Mouse (Mus musculus): Measurements from ENCODE around the gene Apoc2. TPM values are rescaled to one million over a fixed set of nuclear protein-coding genes. Genes with fewer than 3 reads are reported as not detected.
A peak's percentile ranks its signal among the peaks of the same experiment; 100 is the strongest.

Gene Apoc2
- polyA plus RNA-seq (2016; fragmentation: Nextera tagmentation; extraction: Ambion mirVana), result 0.97 TPM in 1 of 2 replicates, not detected in the other

DNA sequence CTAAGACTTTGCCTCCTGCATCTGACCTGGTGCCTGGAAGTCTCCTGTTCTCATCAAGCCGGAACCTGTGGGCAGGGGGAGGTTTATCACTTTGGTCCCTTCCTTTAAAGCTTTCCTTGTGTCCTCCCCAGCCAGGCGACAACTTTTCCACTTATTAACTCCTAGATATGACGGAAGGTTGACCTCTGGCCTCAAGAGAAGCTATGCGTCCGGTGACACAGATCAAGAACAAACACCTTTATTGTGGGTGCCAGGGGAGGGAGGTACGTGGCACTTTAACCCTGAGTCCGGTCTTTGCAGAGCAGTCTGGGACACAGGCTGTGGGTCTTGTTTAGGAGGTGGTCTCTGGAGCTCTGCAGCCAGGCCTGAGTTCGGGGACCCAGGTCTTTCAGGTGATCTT, at the start of gene Apoc2:
Gene Apoc2, minus strand, starts transcription at position 70 of the 400 bp plus-strand sequence.
- WGBS, result 76% methylated on average over 8 of the region's 8 CpGs
- Histone ChIP-seq H3K9ac (replicated peaks) (0 out of 2 replicates have a peak within 1 kb of the TSS, but pooled peaks have one; percentile 12), H3K4me3 (replicated peaks) (no peak within 1 kb of the TSS), H3K9me3 (no peaks in the 10 kb centered on the region), H3K27me3 (no peaks in the 10 kb centered on the region), H3K4me1 (replicated peaks) (no peaks in the 10 kb centered on the region), H3K4me2 (no peak within 1 kb of the TSS), H3K27ac (no peak within 1 kb of the TSS), H3K36me3 (no peaks in the 10 kb centered on the region)
- ATAC-seq (ENCODE audit: insufficient number of reproducible peaks, insufficient read depth, low FRiP score, low TSS enrichment, low read depth), result no peak

DNA sequence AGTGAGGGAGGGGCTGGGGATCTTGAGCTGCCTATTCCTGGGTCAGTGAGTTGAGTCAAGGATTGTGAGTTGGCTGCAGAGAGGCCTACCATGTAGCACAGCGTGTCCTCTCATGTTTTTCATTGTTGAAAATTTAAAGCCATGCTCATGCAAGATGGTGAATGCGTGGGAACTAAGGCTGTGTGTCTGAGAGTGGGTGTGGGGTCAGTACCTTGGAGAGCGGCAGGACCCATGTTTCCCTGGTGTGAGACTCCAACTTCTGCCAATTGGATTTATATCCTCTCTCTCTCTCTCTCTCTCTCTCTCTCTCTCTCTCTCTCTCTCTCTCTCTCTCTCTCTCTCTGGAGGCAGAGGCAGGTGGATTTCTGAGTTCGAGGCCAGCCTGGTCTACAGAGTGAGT, 48.8 kb upstream of the Apoc2 start:
- ATAC-seq (ENCODE audit: insufficient number of reproducible peaks, insufficient read depth, low FRiP score, low TSS enrichment, low read depth), result no peak
- Histone ChIP-seq H3K4me1 (replicated peaks) (no peaks in the 10 kb centered on the region), H3K27me3 (no peaks in the 10 kb centered on the region), H3K4me2 (no peak overlapping the region), H3K4me3 (replicated peaks) (no peak overlapping the region), H3K9ac (replicated peaks) (no peak overlapping the region), H3K9me3 (peaks cover under 1% of the 10 kb centered on the region), H3K27ac (no peak overlapping the region), H3K36me3 (peaks cover 93% of the 10 kb centered on the region)
- whole genome bisulfite sequencing, result 95% methylated on average over 4 of the region's 4 CpGs

DNA sequence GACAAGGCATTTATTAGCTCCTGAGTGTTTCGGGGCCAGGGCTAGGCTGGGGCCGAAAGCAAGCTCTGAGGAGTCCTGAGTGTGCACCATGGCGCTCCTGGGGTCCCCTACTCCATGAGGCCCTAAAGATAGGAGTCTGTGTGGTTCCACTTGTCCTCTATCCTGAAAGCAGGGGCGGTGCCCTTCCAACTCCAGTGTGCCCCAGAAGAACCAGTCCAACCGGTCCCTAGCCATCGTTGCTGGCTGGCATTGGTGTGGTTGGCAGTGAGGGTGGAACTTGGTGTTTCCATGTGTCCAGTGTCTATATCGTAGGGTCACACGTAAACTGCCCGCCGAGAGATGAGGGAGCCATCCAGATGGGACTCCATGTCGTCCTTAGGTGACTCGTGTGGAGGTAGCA, 46.4 kb upstream of the Apoc2 start:
- no peaks in the 10 kb centered on the region for H3K27me3 ChIP-seq
- H3K9ac ChIP-seq (replicated peaks), result no peak overlapping the region
- no peaks in the 10 kb centered on the region for H3K4me1 ChIP-seq (replicated peaks)
- H3K36me3 ChIP-seq, result peaks cover 93% of the 10 kb centered on the region
- H3K4me2 ChIP-seq, result no peak overlapping the region
- no peak for ATAC-seq (ENCODE audit: insufficient number of reproducible peaks, insufficient read depth, low FRiP score, low TSS enrichment, low read depth)
- H3K4me3 ChIP-seq (replicated peaks), result no peak overlapping the region
- H3K9me3 ChIP-seq, result peaks cover 13% of the 10 kb centered on the region
- 93% methylated on average over 12 of the region's 12 CpGs for WGBS
- H3K27ac ChIP-seq, result no peak overlapping the region

DNA sequence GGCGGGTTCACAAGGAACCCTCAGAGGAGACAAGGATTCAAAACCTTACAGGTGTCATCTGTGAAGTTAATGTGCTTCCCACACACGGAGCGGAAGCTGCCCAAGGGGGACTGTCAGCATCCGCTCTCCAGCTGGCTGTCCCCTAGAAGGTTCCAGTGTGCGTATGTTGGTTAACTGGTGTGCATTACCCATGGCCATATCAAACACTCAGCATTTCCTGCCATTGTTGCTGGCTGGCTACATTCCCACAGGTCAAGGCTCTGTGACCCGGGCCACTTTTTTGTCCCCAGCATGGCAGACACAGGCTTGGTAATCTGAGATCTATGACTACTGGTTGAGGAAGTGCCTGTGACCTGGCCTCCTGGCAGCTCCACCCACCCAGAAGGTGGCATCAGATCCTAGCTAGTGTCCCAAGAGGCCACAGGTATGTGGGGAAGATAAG, 45.0 kb upstream of the Apoc2 start:
- Histone ChIP-seq H3K36me3 (peaks cover 91% of the 10 kb centered on the region), H3K4me1 (replicated peaks) (no peaks in the 10 kb centered on the region), H3K4me3 (replicated peaks) (no peak overlapping the region), H3K27ac (no peak overlapping the region), H3K9me3 (peaks cover 13% of the 10 kb centered on the region), H3K9ac (replicated peaks) (no peak overlapping the region), H3K27me3 (no peaks in the 10 kb centered on the region), H3K4me2 (no peak overlapping the region)
- WGBS, result 90% methylated on average over 6 of the region's 6 CpGs
- no peak for ATAC-seq (ENCODE audit: insufficient number of reproducible peaks, insufficient read depth, low FRiP score, low TSS enrichment, low read depth)

DNA sequence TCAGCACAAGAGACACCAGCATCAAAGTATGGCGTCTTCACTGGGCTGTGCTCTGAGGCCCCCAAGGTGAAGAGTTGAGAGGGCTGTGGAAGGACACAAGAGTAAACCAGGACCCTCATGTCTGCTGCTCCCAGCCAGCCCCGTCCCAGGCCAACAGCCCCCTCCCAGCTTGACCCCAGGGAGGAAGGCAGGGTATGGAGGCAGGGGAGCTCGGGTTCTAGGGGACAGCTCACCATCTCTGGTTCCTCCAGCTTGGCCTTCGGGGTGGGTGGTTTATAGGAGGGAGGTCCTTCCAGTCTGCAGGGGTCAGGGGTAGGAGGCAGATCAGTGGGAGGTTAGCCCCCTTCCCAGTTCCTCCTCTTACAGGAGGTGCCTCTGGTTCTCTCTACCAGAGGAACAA, 41.5 kb upstream of the Apoc2 start:
- Histone ChIP-seq H3K4me1 (replicated peaks) (peaks cover 6% of the 10 kb centered on the region), H3K27ac (no peak overlapping the region), H3K36me3 (peaks cover 63% of the 10 kb centered on the region), H3K9me3 (peaks cover 13% of the 10 kb centered on the region), H3K4me2 (no peak overlapping the region), H3K9ac (replicated peaks) (no peak overlapping the region), H3K4me3 (replicated peaks) (no peak overlapping the region), H3K27me3 (no peaks in the 10 kb centered on the region)
- WGBS, result 89% methylated on average over 4 of the region's 4 CpGs
- ATAC-seq (ENCODE audit: insufficient number of reproducible peaks, insufficient read depth, low FRiP score, low TSS enrichment, low read depth), result no peak

DNA sequence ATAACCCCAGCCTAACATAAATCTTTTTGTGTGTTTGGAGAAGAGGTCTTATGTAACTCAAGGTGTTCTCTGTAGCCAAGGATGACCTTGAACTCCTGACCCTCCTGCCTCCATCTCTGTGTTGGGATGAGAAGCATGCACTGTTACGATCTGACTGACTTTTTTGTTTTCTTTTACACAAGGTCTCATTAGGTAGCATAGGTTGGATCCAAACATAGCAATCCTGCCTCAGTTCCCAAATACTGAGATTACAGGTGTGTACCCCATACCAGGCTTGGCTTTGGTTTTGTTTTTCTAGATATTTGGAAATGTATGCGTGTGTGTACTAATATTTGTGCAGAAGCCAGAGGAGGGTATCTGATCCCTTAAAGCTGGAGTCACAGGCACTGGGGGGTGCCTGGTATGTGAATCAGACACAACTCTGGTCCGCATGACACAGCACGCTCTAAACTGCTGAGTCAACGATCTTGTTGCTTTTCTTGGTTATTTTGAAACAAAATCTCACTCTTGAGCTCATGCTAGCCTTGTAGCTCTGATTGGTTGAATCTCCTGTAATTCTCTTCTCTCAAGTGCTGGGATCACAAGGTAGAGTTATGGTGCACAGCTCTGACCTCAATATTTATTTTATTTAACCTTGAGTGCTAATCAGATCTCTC, 40.7 kb upstream of the Apoc2 start:
- H3K36me3 ChIP-seq, result peaks cover 62% of the 10 kb centered on the region
- ATAC-seq (ENCODE audit: insufficient number of reproducible peaks, insufficient read depth, low FRiP score, low TSS enrichment, low read depth), result no peak
- 89% methylated on average over 5 of the region's 5 CpGs for WGBS
- H3K9me3 ChIP-seq, result peaks cover 13% of the 10 kb centered on the region
- peaks cover 14% of the 10 kb centered on the region for H3K4me1 ChIP-seq (replicated peaks)
- H3K9ac ChIP-seq (replicated peaks), result no peak overlapping the region
- H3K4me2 ChIP-seq, result no peak overlapping the region
- H3K27me3 ChIP-seq, result no peaks in the 10 kb centered on the region
- H3K27ac ChIP-seq, result no peak overlapping the region
- H3K4me3 ChIP-seq (replicated peaks), result no peak overlapping the region

DNA sequence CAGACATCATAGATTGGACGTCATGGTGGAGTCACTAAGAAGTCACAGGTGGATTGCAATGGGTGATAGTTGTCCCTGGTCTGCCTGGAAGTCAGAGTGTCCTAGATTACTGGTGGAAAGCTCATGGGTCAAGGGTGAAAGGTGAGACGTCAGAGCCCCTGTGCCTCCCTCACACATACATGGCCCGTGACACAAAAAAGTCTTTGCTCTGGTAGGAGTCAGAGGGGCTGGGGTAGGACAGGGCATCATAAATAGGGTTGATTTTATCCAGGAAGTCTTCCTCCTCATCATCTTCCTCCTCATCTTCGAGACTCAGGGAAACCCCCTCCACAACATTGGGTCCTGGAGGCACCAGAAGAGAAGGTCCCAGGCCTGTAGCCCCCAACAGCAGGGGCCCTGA, 39.6 kb upstream of the Apoc2 start:
- no peak overlapping the region for H3K27ac ChIP-seq
- no peak for ATAC-seq (ENCODE audit: insufficient number of reproducible peaks, insufficient read depth, low FRiP score, low TSS enrichment, low read depth)
- H3K9me3 ChIP-seq, result peaks cover 13% of the 10 kb centered on the region
- H3K9ac ChIP-seq (replicated peaks), result no peak overlapping the region
- no peak overlapping the region for H3K4me2 ChIP-seq
- H3K27me3 ChIP-seq, result no peaks in the 10 kb centered on the region
- WGBS, result 91% methylated on average over 4 of the region's 4 CpGs
- peaks cover 15% of the 10 kb centered on the region for H3K4me1 ChIP-seq (replicated peaks)
- no peak overlapping the region for H3K4me3 ChIP-seq (replicated peaks)
- H3K36me3 ChIP-seq, result peaks cover 63% of the 10 kb centered on the region

DNA sequence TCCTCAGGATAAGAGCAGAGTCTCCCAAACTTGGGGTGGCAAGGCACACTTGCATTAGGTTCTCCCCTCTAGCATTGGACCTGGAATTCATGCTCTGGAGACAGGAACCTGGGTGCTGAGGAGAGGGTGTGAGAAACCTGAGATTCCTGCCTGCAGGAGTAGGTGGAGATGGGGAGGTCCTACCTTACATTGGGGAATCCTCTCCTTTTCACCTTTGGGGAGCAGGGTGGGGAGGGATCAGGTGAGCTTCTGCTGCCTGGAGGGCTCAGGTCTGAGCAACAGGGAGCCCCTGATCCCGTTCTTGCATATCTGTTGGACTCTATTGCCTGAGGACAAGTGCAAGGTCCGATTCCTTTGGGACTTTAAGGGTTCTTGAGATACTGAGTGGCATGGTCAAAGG, 39.1 kb upstream of the Apoc2 start:
- Histone ChIP-seq H3K9ac (replicated peaks) (no peak overlapping the region), H3K4me3 (replicated peaks) (no peak overlapping the region), H3K27ac (peak overlapping the region; percentile 77; the same call in 1 of the 2 replicates), H3K36me3 (peaks cover 68% of the 10 kb centered on the region), H3K4me2 (peak overlapping the region; percentile 62), H3K27me3 (no peaks in the 10 kb centered on the region), H3K9me3 (peaks cover 13% of the 10 kb centered on the region), H3K4me1 (replicated peaks) (peaks cover 15% of the 10 kb centered on the region)
- no peak for ATAC-seq (ENCODE audit: insufficient number of reproducible peaks, insufficient read depth, low FRiP score, low TSS enrichment, low read depth)
- WGBS, result 62% methylated on average over 2 of the region's 2 CpGs

DNA sequence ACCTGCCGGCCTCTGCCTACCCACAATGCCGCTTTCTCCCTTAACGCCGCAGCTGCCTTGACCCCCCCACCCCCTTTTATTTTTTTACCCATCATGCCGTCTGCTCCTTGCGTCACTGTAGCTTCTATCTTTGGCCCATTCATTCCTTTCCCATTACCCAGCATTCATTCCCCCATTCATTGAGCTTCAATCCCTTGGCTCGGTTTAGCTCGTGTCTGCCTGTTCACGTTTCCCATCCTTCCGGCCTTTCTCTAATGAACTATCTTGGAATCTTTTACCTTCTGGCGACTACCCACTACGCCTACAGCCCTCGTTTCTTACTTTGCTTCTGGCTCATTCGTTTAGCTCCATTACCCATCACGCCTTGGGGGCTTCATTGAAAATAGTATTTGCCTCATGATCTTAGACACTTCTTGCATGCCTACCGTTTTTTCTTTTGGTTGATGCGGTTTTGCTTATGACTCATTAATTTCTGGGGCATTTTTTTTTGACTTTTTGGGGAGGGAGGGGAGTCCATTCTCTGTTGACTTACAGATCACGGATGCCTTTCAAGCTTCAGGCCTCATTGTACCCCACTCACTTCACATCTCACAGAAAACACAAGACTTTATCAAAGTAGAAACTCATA, 38.4 kb upstream of the Apoc2 start:
- no peak for ATAC-seq (ENCODE audit: insufficient number of reproducible peaks, insufficient read depth, low FRiP score, low TSS enrichment, low read depth)
- Histone ChIP-seq H3K36me3 (peaks cover 69% of the 10 kb centered on the region), H3K9ac (replicated peaks) (peak overlapping the region; percentile 24), H3K4me3 (replicated peaks) (peak overlapping the region; percentile 100), H3K4me2 (peak overlapping the region; percentile 62), H3K9me3 (peaks cover 8% of the 10 kb centered on the region), H3K27ac (peak overlapping the region; percentile 77), H3K4me1 (replicated peaks) (peaks cover 15% of the 10 kb centered on the region), H3K27me3 (no peaks in the 10 kb centered on the region)
- WGBS, result 6% methylated on average over 18 of the region's 18 CpGs

DNA sequence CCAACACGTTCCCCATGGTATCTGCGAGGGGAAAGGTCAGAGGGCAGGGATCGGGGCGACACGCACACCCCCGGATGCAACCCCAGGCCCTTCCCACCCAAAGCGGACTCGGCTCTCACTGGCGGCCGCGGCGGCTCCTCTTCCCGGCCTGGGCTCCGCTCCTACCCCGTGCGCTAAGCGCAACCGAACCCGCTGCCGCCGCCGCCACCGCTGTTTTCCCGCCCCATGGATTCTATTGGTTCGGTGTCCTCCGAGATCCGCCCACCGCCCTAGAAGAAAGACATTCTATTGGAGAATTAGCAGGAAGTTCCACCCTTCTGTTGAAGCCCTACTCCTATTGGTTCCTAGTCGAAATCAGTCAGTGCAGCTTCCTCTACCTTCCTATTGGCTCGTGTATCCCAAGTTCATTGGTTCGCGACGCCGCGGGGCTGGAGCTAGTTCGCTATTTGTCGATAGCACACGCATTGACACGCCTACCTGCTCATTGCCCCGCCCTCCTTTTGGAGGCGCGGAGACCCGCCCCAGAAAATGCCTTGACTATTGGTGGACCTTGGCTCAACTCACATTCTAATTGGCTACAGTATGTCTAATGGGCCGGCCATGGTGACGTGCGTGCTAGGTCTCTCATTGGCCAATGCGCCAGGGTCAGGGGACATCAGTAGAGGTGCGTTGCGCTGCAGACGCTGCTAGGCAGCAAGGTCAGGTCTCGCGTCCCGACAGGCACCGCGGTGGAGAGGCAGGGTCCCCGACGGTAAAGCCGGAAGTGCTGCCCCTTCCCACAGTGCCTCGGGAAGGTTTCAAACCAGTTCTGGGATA, 37.7 kb upstream of the Apoc2 start, which contains the start of gene Tomm40:
Gene Tomm40, minus strand, starts transcription at position 200 of the 816 bp plus-strand sequence.
- Histone ChIP-seq H3K4me2 (peak within 1 kb of the TSS; percentile 90), H3K36me3 (peaks cover 68% of the 10 kb centered on the region), H3K9me3 (0 out of 2 replicates have a peak, but pooled peaks cover 2% of the 10 kb centered on the region), H3K9ac (replicated peaks) (peak within 1 kb of the TSS; percentile 94), H3K4me1 (replicated peaks) (peaks cover 15% of the 10 kb centered on the region), H3K27ac (peak within 1 kb of the TSS; percentile 77), H3K4me3 (replicated peaks) (peak within 1 kb of the TSS; percentile 100), H3K27me3 (no peaks in the 10 kb centered on the region)
- ATAC-seq (ENCODE audit: insufficient number of reproducible peaks, insufficient read depth, low FRiP score, low TSS enrichment, low read depth), result peak; percentile 99
- WGBS, result under 1% methylated on average over 59 of the region's 59 CpGs

DNA sequence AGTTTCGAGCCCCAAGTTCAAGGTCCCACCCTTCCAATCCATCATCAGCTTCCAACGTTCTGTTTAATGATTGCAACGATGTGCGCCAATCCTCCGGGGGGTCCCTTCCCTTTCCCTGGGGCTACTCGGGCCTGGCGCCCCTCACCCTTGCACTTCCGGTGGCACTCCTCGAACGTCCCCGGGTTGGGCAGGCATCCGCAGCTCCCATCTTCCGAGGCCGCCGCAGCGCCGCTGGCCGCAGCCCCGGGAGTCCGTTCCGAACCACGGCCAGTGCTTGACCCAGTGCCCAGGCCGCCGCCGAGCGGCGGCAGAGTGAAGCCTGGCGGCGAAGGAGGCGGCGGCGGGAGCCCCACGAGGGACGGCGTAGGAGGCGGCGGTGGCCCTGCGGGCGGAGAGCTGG, 37.1 kb upstream of the Apoc2 start:
- Histone ChIP-seq H3K27ac (peak overlapping the region; percentile 69), H3K4me1 (replicated peaks) (peaks cover 15% of the 10 kb centered on the region), H3K4me3 (replicated peaks) (peak overlapping the region; percentile 100), H3K9ac (replicated peaks) (peak overlapping the region; percentile 94), H3K36me3 (peaks cover 68% of the 10 kb centered on the region), H3K9me3 (no peaks in the 10 kb centered on the region), H3K4me2 (peak overlapping the region; percentile 90), H3K27me3 (no peaks in the 10 kb centered on the region)
- ATAC-seq (ENCODE audit: insufficient number of reproducible peaks, insufficient read depth, low FRiP score, low TSS enrichment, low read depth), result no peak
- under 1% methylated on average over 39 of the region's 39 CpGs for WGBS

All from limb, embryonic 12.5 days (tissue).